Comparison of ENCODE assay signal across 11 mouse cellular contexts in the genomic region with DNA sequence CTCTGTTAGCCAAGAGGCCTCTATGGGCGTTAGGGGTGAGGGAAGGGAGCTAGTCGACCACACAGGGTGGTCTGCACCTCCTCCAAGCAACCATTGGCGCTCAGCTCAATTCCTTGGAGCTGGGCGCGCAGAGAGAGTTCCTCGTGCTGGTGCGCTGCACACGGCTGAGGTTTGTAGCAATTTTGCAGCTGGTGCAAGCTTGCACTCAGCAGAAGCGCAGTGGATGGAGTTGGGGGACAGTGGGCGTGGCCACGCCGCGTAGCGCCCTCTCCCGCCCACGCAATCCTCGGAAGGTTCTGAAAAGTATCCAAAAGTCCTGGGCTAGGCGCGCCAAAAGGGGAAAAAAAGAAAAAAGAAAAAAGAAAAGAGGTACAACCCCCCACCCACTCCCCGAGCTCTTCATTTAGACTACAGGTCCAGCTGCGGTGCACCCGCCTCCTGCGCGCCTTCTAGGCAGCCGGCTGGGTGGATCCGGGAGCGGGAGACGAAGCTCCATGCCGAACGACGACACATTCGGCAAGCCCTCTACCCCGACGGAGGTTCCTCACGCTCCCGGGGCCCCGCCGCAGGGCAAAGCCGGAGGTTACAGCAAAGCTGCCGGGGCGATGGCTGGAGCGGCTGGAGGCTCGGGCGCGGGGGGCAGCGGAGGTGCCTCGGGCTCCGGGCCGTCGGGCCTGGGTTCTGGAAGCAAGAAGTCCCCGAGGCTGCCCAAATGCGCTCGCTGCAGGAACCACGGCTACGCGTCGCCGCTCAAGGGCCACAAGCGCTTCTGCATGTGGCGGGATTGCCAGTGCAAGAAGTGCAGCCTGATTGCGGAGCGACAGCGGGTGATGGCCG. TPM values are rescaled to one million over a fixed set of nuclear protein-coding genes. Genes with fewer than 3 reads are reported as not detected.
DNase-seq lines count a peak whose midpoint lies in the region; ATAC-seq and TF ChIP-seq lines count a peak whose summit lies in the region.
"Had no signal": no experiment of that assay in that cellular context is flagged by ENCODE, and none has a peak within 500 bp of the region (broad histone marks: within the 10 kb centered on the region; RNA-seq: fewer than 3 reads in every experiment).

A gene (plus strand): TSS at position 259 of the 837 bp plus-strand sequence.

- intact Hi-C loops in heart, postnatal 36 days (cut with DNase I) = no loop called here

- H3K4me2 ChIP-seq in heart, embryonic 11.5 days = peak within 1 kb of the TSS; percentile 54

- TF ChIP-seq CTCF in brain, embryonic 14.5 days (IDR thresholded peaks at IDR 0.05; ENCODE audit: borderline replicate concordance, extremely low read depth, insufficient read depth, insufficient read length) = no peak

- ATAC-seq in heart, embryonic 11.5 days (replicated peaks; ENCODE audit: insufficient number of reproducible peaks, low FRiP score, low TSS enrichment) = no peak
- 0 out of 2 replicates have a peak, but pooled peaks have one; percentile 46 for ATAC-seq in megakaryocyte progenitor cell, adult 5-6 weeks (replicated peaks; ENCODE audit: poor library complexity)
- ATAC-seq in monocyte, adult 5-6 weeks (replicated peaks; ENCODE audit: insufficient number of reproducible peaks, low FRiP score, low TSS enrichment, poor library complexity, severe bottlenecking) = no peak

- no peak within 1 kb of the TSS for H3K9ac ChIP-seq in heart, embryonic 11.5 days (ENCODE audit: low read depth, low read length)

- TF ChIP-seq POLR2A in brain, embryonic 14.5 days (IDR thresholded peaks at IDR 0.05; ENCODE audit: borderline replicate concordance, extremely low read depth, insufficient read depth, insufficient read length, poor library complexity, severe bottlenecking) = no peak

- H3K36me3 ChIP-seq in heart, embryonic 11.5 days (ENCODE audit: control insufficient read depth, insufficient read depth, low read length) = no peaks in the 10 kb centered on the region
- H3K36me3 ChIP-seq: G1E had no signal

- 1% methylated on average over 62 of the region's 64 CpGs for WGBS in heart, embryonic 11.5 days (ENCODE audit: insufficient replicate concordance)

- peaks cover 68% of the 10 kb centered on the region for H3K27me3 ChIP-seq in heart, embryonic 11.5 days (ENCODE audit: control insufficient read depth, insufficient read depth, low read length)

- peaks cover 11% of the 10 kb centered on the region for H3K4me1 ChIP-seq in heart, embryonic 11.5 days (ENCODE audit: control insufficient read depth, insufficient read depth, low read length)

- H3K27ac ChIP-seq in heart, embryonic 11.5 days (ENCODE audit: low read depth, low read length) = no peak within 1 kb of the TSS

- no peaks in the 10 kb centered on the region for H3K9me3 ChIP-seq in heart, embryonic 11.5 days (replicated peaks; ENCODE audit: control insufficient read depth, low read length)

- peak within 1 kb of the TSS; percentile 40 for H3K4me3 ChIP-seq in heart, embryonic 11.5 days (ENCODE audit: low read depth, low read length)

- DNase-seq in heart, postnatal 36 days = no peak
- peak; percentile 44 for DNase-seq in brain, embryonic 14.5 days (ENCODE audit: low read depth)
- DNase-seq in heart, postnatal 4 days = peak; percentile 16
- DNase-seq in spleen, adult 18-20 months = no peak
- no peak for DNase-seq in urinary bladder, postnatal 36 days (ENCODE audit: low spot score in 2 of 2)

RNA-seq across cellular contexts. Expression of the gene that starts here (rescaled TPM):
- 0.14 TPM in 1 of 2 replicates, not detected in the other for polyA plus RNA-seq in heart, embryonic 11.5 days (2014; fragmentation: Nextera tagmentation; extraction: Ambion mirVana)
- not detected for total RNA-seq in heart, postnatal 36 days (2021)
- polyA plus RNA-seq in brain, embryonic 14.5 days (2012; rRNA removed) = 0.05 and 0.20 TPM in 2 replicates
- not detected for total RNA-seq in heart, postnatal 4 days (2021)
- total RNA-seq in megakaryocyte progenitor cell, adult 5-6 weeks (2015) = not detected in 2 replicates
- not detected in 2 replicates for total RNA-seq in megakaryocyte progenitor cell, adult 5-6 weeks (2017)
- total RNA-seq in monocyte, adult 5-6 weeks (2017) = not detected in 3 replicates
- total RNA-seq: G1E; gastrocnemius, postnatal 4 days had no signal
- polyA plus RNA-seq: G1E; small intestine, adult 2 months had no signal

Comparison
In these comparisons a context has a peak if more than half of its experiments do, and no peak if none do; other contexts are left out.
1. Peak in DNase-seq in brain, embryonic 14.5 days; RNA of the gene not detected or under 1 TPM.
2. Peak in DNase-seq in heart, postnatal 4 days; RNA of the gene not detected or under 1 TPM.
3. Peak in ATAC-seq in megakaryocyte progenitor cell, adult 5-6 weeks; RNA of the gene not detected or under 1 TPM.